ENCODE assay signal across 8 mouse cellular contexts in genomic region chr12:76883824-76884223, GRCm38 (mm10).
A peak's percentile ranks its signal among the peaks of the same experiment; 100 is the strongest.
DNase-seq lines count a peak whose midpoint lies in the region; ATAC-seq lines count a peak whose summit lies in the region.

No protein-coding gene starts in this region.

- no peak overlapping the region for H3K27ac ChIP-seq in intestine, embryonic 16.5 days (ENCODE audit: low read length)
- peak overlapping the region; percentile 56 for H3K27ac ChIP-seq in lung, embryonic 16.5 days (ENCODE audit: low read length)

- H3K4me3 ChIP-seq in intestine, embryonic 16.5 days (ENCODE audit: low read length) = no peak overlapping the region
- H3K4me3 ChIP-seq in lung, embryonic 16.5 days (ENCODE audit: low read length) = no peak overlapping the region

- H3K4me1 ChIP-seq in intestine, embryonic 16.5 days (ENCODE audit: control insufficient read depth, insufficient read depth, low read length) = peaks cover 5% of the 10 kb centered on the region; the same call in 1 of the 2 replicates
- peaks cover 4% of the 10 kb centered on the region; the same call in 1 of the 2 replicates for H3K4me1 ChIP-seq in lung, embryonic 16.5 days (replicated peaks; ENCODE audit: control insufficient read depth, insufficient read depth, low read length)

- peak; percentile 87 for ATAC-seq in intestine, embryonic 16.5 days
- peak; percentile 94 for ATAC-seq in lung, embryonic 16.5 days (ENCODE audit: low read depth)

- peak; percentile 76 for DNase-seq in adrenal gland, postnatal 10 days
- DNase-seq in gastrocnemius, adult 8-10 months (ENCODE audit: low spot score in 2 of 2) = peak; percentile 84 to 88
- DNase-seq in yolk sac, embryonic 10.5 days (ENCODE audit: low spot score) = peak; percentile 85
- DNase-seq in layer of hippocampus, adult 8-10 months (ENCODE audit: low spot score in 2 of 2) = no peak
- DNase-seq in spleen, adult 18-20 months = no peak
- no peak for DNase-seq in embryo, embryonic 10.5 days (ENCODE audit: low spot score)

- 42% methylated on average over 9 of the region's 9 CpGs for WGBS in intestine, embryonic 16.5 days
- WGBS in lung, embryonic 16.5 days = 23% methylated on average over 9 of the region's 9 CpGs

- no peaks in the 10 kb centered on the region for H3K9me3 ChIP-seq in intestine, embryonic 16.5 days (ENCODE audit: control insufficient read depth, low read length)
- H3K9me3 ChIP-seq in lung, embryonic 16.5 days (ENCODE audit: control insufficient read depth, low read length) = no peaks in the 10 kb centered on the region

- no peaks in the 10 kb centered on the region for H3K36me3 ChIP-seq in intestine, embryonic 16.5 days (ENCODE audit: control insufficient read depth, insufficient read depth, low read length)
- no peaks in the 10 kb centered on the region for H3K36me3 ChIP-seq in lung, embryonic 16.5 days (ENCODE audit: control insufficient read depth, insufficient read depth, low read length)

- no peak overlapping the region for H3K9ac ChIP-seq in intestine, embryonic 16.5 days (ENCODE audit: low read depth, low read length)
- no peak overlapping the region for H3K9ac ChIP-seq in lung, embryonic 16.5 days (ENCODE audit: low read length)

- no peak overlapping the region for H3K4me2 ChIP-seq in intestine, embryonic 16.5 days (ENCODE audit: low read depth, low read length)
- H3K4me2 ChIP-seq in lung, embryonic 16.5 days (ENCODE audit: low read depth, low read length) = no peak overlapping the region

- H3K27me3 ChIP-seq in intestine, embryonic 16.5 days (replicated peaks; ENCODE audit: control insufficient read depth, insufficient read depth, low read length) = no peaks in the 10 kb centered on the region
- no peaks in the 10 kb centered on the region for H3K27me3 ChIP-seq in lung, embryonic 16.5 days (ENCODE audit: control insufficient read depth, insufficient read depth, low read depth, low read length)

Comparison
In these comparisons a context has a peak if more than half of its experiments do, and no peak if none do; other contexts are left out.
1. DNase-seq: peak in adrenal gland, postnatal 10 days (single experiment), gastrocnemius, adult 8-10 months (2 of 2) and yolk sac, embryonic 10.5 days (single experiment); none in layer of hippocampus, adult 8-10 months (0 of 2), spleen, adult 18-20 months (0 of 2) and embryo, embryonic 10.5 days (single experiment).